Comparison of ENCODE assay signal across 8 mouse cellular contexts in the genomic region with DNA sequence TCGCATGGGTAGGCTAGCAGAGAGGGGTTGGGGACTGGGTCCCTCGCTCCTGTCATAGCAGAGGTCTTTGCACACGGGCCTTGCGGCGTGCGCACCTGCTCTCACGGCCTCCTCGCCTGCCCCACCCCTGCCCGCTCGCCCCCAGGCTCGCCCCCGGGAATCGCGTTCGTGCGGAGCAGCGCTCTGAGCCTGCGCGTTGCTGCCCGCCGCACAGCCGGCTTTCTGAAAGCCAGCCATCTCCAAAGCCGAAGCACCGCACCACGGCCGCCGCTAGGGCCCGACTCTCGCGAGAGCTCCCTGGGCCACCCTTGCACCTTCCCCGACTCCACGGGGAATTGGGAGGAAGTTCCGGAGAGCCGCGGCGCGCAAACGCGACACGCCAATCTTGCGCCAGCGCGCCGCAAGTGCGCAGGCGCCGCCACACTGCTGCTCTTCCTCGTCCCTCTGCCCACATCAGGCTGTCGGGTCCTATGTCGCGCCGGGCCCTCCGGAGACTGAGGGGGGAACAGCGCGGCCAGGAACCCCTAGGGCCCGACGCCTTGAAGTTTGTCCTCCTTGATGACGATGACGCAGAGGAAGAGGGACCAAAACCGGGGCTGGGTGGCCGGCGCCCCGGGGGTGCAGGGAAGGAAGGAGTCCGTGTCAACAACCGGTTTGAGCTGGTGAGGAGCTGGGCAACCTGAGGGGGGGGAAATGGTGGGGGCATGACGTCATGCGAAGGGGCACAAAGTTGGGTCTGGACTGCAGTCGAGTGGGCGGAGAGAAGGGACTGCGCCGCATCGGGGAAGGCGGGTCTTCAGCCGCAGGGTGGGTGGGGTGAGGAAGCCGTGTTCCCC. TPM values are rescaled to one million over a fixed set of nuclear protein-coding genes. Genes with fewer than 3 reads are reported as not detected.
DNase-seq lines count a peak whose midpoint lies in the region; ATAC-seq lines count a peak whose summit lies in the region.

A gene (plus strand): TSS at position 351 of the 836 bp plus-strand sequence.

- no peaks in the 10 kb centered on the region for H3K9me3 ChIP-seq in hindbrain, embryonic 15.5 days

- DNase-seq in R1 (ENCODE audit: low read depth, low spot score), result peak; percentile 98
- peak; percentile 98 for DNase-seq in cerebellum, postnatal 25 days
- DNase-seq in frontal cortex, postnatal 36 days (ENCODE audit: low spot score in 2 of 2), result peak; percentile 95 to 96
- peak; percentile 94 for DNase-seq in left cerebral cortex, adult 11 months (ENCODE audit: low spot score)
- peak; percentile 98 for DNase-seq in lung, postnatal 4 days
- peak; percentile 96 for DNase-seq in retina, postnatal 7 days (ENCODE audit: low read depth, low spot score)
- DNase-seq in urinary bladder, adult 2 months (ENCODE audit: low spot score), result peak; percentile 89

- peaks cover 33% of the 10 kb centered on the region for H3K4me1 ChIP-seq in hindbrain, embryonic 15.5 days (replicated peaks)

- peak within 1 kb of the TSS; percentile 80 for H3K4me3 ChIP-seq in hindbrain, embryonic 15.5 days

- under 1% methylated on average over 75 of the region's 75 CpGs for WGBS in hindbrain, embryonic 15.5 days

- peak within 1 kb of the TSS; percentile 97 for H3K27ac ChIP-seq in hindbrain, embryonic 15.5 days (replicated peaks)

- peaks cover 13% of the 10 kb centered on the region for H3K36me3 ChIP-seq in hindbrain, embryonic 15.5 days

- peak; percentile 93 for ATAC-seq in hindbrain, embryonic 15.5 days (ENCODE audit: low FRiP score, low read depth)

- H3K4me2 ChIP-seq in hindbrain, embryonic 15.5 days, result peak within 1 kb of the TSS; percentile 80

- H3K27me3 ChIP-seq in hindbrain, embryonic 15.5 days, result no peaks in the 10 kb centered on the region

- H3K9ac ChIP-seq in hindbrain, embryonic 15.5 days, result peak within 1 kb of the TSS; percentile 74

RNA-seq across cellular contexts. Expression of the gene that starts here (rescaled TPM):
- 332 and 377 TPM in 2 replicates for polyA plus RNA-seq in hindbrain, embryonic 15.5 days (2015; fragmentation: Nextera tagmentation; extraction: Ambion mirVana)
- polyA plus RNA-seq in urinary bladder, adult 2 months (2012; rRNA removed), result 193 TPM in 2 replicates

Comparison
In these comparisons a context has a peak if more than half of its experiments do, and no peak if none do; other contexts are left out.
1. Peak in every context shown above with its lines: DNase-seq, ATAC-seq, H3K4me3 ChIP-seq and H3K27ac ChIP-seq.